Mouse (Mus musculus) MEL (cell line): ENCODE data around the gene Micall1. TPM values are rescaled to one million over a fixed set of nuclear protein-coding genes. Genes with fewer than 3 reads are reported as not detected.

ENCODE experiments used
- DNase-seq: peaks from one replicate; pipeline ENCODE4 v3.0.0; 2011; ENCODE audit warnings: low read depth, low spot score
- H3K27ac ChIP-seq: 2 replicates; pipeline ENCODE4 v1.5.1; 2012; ENCODE audit warnings: low read depth, mild to moderate bottlenecking, control low read depth, low read length, moderate library complexity; ENCODE audit not compliant: control insufficient read depth
- H3K27me3 ChIP-seq, 2 experiments: fragments of 150-350 bp in 1 of 2; sonication (generic) in 1 of 2; 2 replicates each; pipeline ENCODE4 v1.6.1; 2012; ENCODE audit warnings: low read length in 2 of 2, mild to moderate bottlenecking in 2 of 2, improper control_type of control experiment in 1 of 2, moderate library complexity in 1 of 2; ENCODE audit not compliant: insufficient read depth in 2 of 2, control insufficient read depth in 1 of 2
- H3K36me3 ChIP-seq, 2 experiments: 2 replicates each; pipeline ENCODE4 v1.6.1; 2012 to 2014; ENCODE audit warnings: low read length in 2 of 2, improper control_type of control experiment in 1 of 2, inconsistent platforms in 1 of 2, mild to moderate bottlenecking in 1 of 2; ENCODE audit not compliant: insufficient read depth in 2 of 2, control insufficient read depth in 1 of 2
- H3K4me1 ChIP-seq, 2 experiments: fragments of 150-350 bp in 1 of 2; sonication (generic) in 1 of 2; 2 replicates each; pipeline ENCODE4 v1.6.1; 2012; ENCODE audit warnings: low read length in 2 of 2, improper control_type of control experiment in 1 of 2, mild to moderate bottlenecking in 1 of 2; ENCODE audit not compliant: insufficient read depth in 2 of 2, control insufficient read depth in 1 of 2
- H3K4me3 ChIP-seq, 2 experiments: fragments of 150-350 bp in 1 of 2; sonication (generic) in 1 of 2; 2 replicates each; pipeline ENCODE4 v1.5.1; 2012; ENCODE audit warnings: low read depth in 2 of 2, low read length in 2 of 2, mild to moderate bottlenecking in 2 of 2, moderate library complexity in 2 of 2, control low read depth in 1 of 2, improper control_type of control experiment in 1 of 2; ENCODE audit not compliant: control insufficient read depth in 1 of 2, insufficient read depth in 1 of 2
- H3K79me2 ChIP-seq: 2 replicates; pipeline ENCODE4 v1.6.1; 2012; ENCODE audit warnings: mild to moderate bottlenecking, low read length, moderate library complexity; ENCODE audit not compliant: control insufficient read depth, poor library complexity, insufficient read depth
- H3K9ac ChIP-seq: 2 replicates; pipeline ENCODE4 v1.6.1; 2012; ENCODE audit warnings: low read depth, mild to moderate bottlenecking, control low read depth, low read length, moderate library complexity; ENCODE audit not compliant: control insufficient read depth, poor library complexity, severe bottlenecking
- H3K9me3 ChIP-seq: fragments of 150-350 bp; sonication (generic); replicated peaks from 2 replicates; pipeline ENCODE4 v1.6.1; 2012; ENCODE audit warnings: mild to moderate bottlenecking, low read length, improper control_type of control experiment, moderate library complexity; ENCODE audit not compliant: insufficient read depth
- CHD1 ChIP-seq: IDR thresholded peaks from 2 replicates; pipeline ENCODE4 v1.6.1; 2012; ENCODE audit warnings: low read depth, mild to moderate bottlenecking, inconsistent platforms, low read length, improper control_type of control experiment
- CHD2 ChIP-seq: IDR thresholded peaks from 2 replicates; pipeline ENCODE4 v1.6.1; 2011; ENCODE audit warnings: low read length, improper control_type of control experiment
- E2F4 ChIP-seq: IDR thresholded peaks from 2 replicates; pipeline ENCODE4 v1.6.1; 2011; ENCODE audit warnings: low read depth, low read length, improper control_type of control experiment, borderline replicate concordance
- ELF1 ChIP-seq: IDR thresholded peaks from 2 replicates; pipeline ENCODE4 v1.6.1; 2014; ENCODE audit warnings: low read depth, mild to moderate bottlenecking, inconsistent platforms, low read length, improper control_type of control experiment, moderate library complexity
- GABPA ChIP-seq: IDR thresholded peaks from 2 replicates; pipeline ENCODE4 v1.6.1; 2012; ENCODE audit warnings: low read depth, mild to moderate bottlenecking, inconsistent platforms, low read length, improper control_type of control experiment, moderate library complexity
- HCFC1 ChIP-seq: IDR thresholded peaks from 2 replicates; pipeline ENCODE4 v1.6.1; 2012; ENCODE audit warnings: low read depth, mild to moderate bottlenecking, inconsistent platforms, low read length, improper control_type of control experiment, moderate library complexity
- JUND ChIP-seq: IDR thresholded peaks from 2 replicates; pipeline ENCODE4 v1.6.1; 2011; ENCODE audit warnings: low read depth, mild to moderate bottlenecking, improper control_type of control experiment, low read length
- KAT2A ChIP-seq: conservative IDR thresholded peaks from 2 replicates; pipeline ENCODE4 v1.6.1; 2012; ENCODE audit warnings: low read depth, low read length, improper control_type of control experiment, inconsistent platforms
- MAFK ChIP-seq: IDR thresholded peaks from 2 replicates; pipeline ENCODE4 v1.6.1; 2011; ENCODE audit warnings: low read depth, mild to moderate bottlenecking, low read length, improper control_type of control experiment, borderline replicate concordance
- MEF2A ChIP-seq: IDR thresholded peaks from 2 replicates; pipeline ENCODE4 v1.6.1; 2014; ENCODE audit warnings: low read depth, mild to moderate bottlenecking, inconsistent platforms, low read length, improper control_type of control experiment; ENCODE audit not compliant: poor library complexity, insufficient replicate concordance, severe bottlenecking; ENCODE audit errors: extremely low read depth
- RCOR1 ChIP-seq: IDR thresholded peaks from 2 replicates; pipeline ENCODE4 v1.6.1; 2012; ENCODE audit warnings: low read depth, mild to moderate bottlenecking, inconsistent platforms, low read length, improper control_type of control experiment
- SIN3A ChIP-seq: IDR thresholded peaks from 2 replicates; pipeline ENCODE4 v1.6.1; 2012; ENCODE audit warnings: low read length, improper control_type of control experiment, inconsistent platforms
- TBP ChIP-seq: IDR thresholded peaks from 2 replicates; pipeline ENCODE4 v1.8.0; 2011; ENCODE audit warnings: low read depth, low read length, improper control_type of control experiment
- TCF12 ChIP-seq: IDR thresholded peaks from 2 replicates; pipeline ENCODE4 v1.6.1; 2014; ENCODE audit warnings: low read depth, mild to moderate bottlenecking, inconsistent platforms, low read length, improper control_type of control experiment, moderate library complexity
- UBTF ChIP-seq: IDR thresholded peaks from 2 replicates; pipeline ENCODE4 v1.6.1; 2012; ENCODE audit warnings: low read depth, mild to moderate bottlenecking, inconsistent platforms, low read length, improper control_type of control experiment, moderate library complexity, borderline replicate concordance; ENCODE audit not compliant: insufficient read depth
- USF2 ChIP-seq, 2 experiments: IDR thresholded peaks; 2 replicates each; pipeline ENCODE4 v1.6.1; 2011 to 2012; ENCODE audit warnings: improper control_type of control experiment in 2 of 2, low read length in 2 of 2, borderline replicate concordance in 1 of 2, inconsistent platforms in 1 of 2, low read depth in 1 of 2, mild to moderate bottlenecking in 1 of 2; ENCODE audit not compliant: insufficient read depth in 1 of 2
- ZC3H11A ChIP-seq: IDR thresholded peaks from 2 replicates; pipeline ENCODE4 v1.6.1; 2012; ENCODE audit warnings: low read depth, mild to moderate bottlenecking, inconsistent platforms, low read length, improper control_type of control experiment
- ZMIZ1 ChIP-seq: IDR thresholded peaks from 2 replicates; pipeline ENCODE4 v1.6.1; 2012; ENCODE audit warnings: low read depth, mild to moderate bottlenecking, inconsistent platforms, low read length, improper control_type of control experiment, moderate library complexity
- ZNF384 ChIP-seq: IDR thresholded peaks from 2 replicates; pipeline ENCODE4 v1.6.1; 2012; ENCODE audit warnings: low read depth, mild to moderate bottlenecking, inconsistent platforms, low read length, improper control_type of control experiment
- polyA plus RNA-seq, 2 experiments: library from polyadenylated mRNA; stranded (reverse) in 1 of 2; unstranded in 1 of 2; fragments of >175 nt in 1 of 2; fragments of >200 nt in 1 of 2; gene quantifications; 2 replicates each; pipeline versions ENCODE4 v1.2.1 to v1.2.4; 2012; ENCODE audit warnings: low replicate concordance in 2 of 2, low read depth in 1 of 2; ENCODE audit not compliant: insufficient read length in 2 of 2, insufficient read depth in 1 of 2, missing spikeins in 1 of 2
- total RNA-seq: library from RNA; depleted of rRNA; stranded (reverse); fragments of 300-350 nt; gene quantifications from 2 replicates; pipeline ENCODE4 v1.2.3, GENCODE M21; 2012

The Micall1 gene
- total and polyA plus RNA-seq, 3 experiments: 4.8 to 13.5 TPM; not detected in 1

- H3K4me3 ChIP-seq: no peak overlapping the region
- peaks cover 0 to 3% of the 10 kb centered on the region in 2 experiments; a peak in 1 of 4 replicates for H3K36me3 ChIP-seq
- TF ChIP-seq MEF2A (no peak), GABPA (no peak), ZMIZ1 (no peak), ZC3H11A (no peak), CHD2 (no peak), KAT2A (no peak), MAFK (no peak), RCOR1 (no peak), E2F4 (no peak), SIN3A (no peak), ELF1 (no peak), USF2 (IDR thresholded peaks at IDR 0.05; ENCODE audit: borderline replicate concordance in 1 of 2, insufficient read depth in 1 of 2, low read depth in 1 of 2, low read length in 2 of 2) (no peak), HCFC1 (no peak), TCF12 (no peak), TBP (no peak), JUND (no peak), UBTF (no peak), ZNF384 (no peak), CHD1 (no peak)
These were observed 15.1 kb downstream of the Micall1 start for GRCm38 (mm10) chr15:79123751-79124150.

GRCm38 (mm10) chr15:79124331-79124875, 15.7 kb downstream of the Micall1 start:
- H3K36me3 ChIP-seq: peaks cover 0 to 3% of the 10 kb centered on the region in 2 experiments; a peak in 1 of 4 replicates
- DNase-seq: no peak
- H3K27me3 ChIP-seq: no peaks in the 10 kb centered on the region

More at GRCm38 (mm10) chr15:79123751-79124150, 15.1 kb downstream of the Micall1 start:
- H3K4me1 ChIP-seq: no peaks in the 10 kb centered on the region
- no peaks in the 10 kb centered on the region for H3K79me2 ChIP-seq
- no peak for DNase-seq
- no peaks in the 10 kb centered on the region for H3K27me3 ChIP-seq
- H3K27ac ChIP-seq: no peak overlapping the region
- H3K9ac ChIP-seq: no peak overlapping the region
- H3K9me3 ChIP-seq: no peaks in the 10 kb centered on the region

More at GRCm38 (mm10) chr15:79124331-79124875, 15.7 kb downstream of the Micall1 start:
- TF ChIP-seq ELF1: no peak
- Histone ChIP-seq H3K9me3 (no peaks in the 10 kb centered on the region), H3K9ac (no peak overlapping the region), H3K79me2 (no peaks in the 10 kb centered on the region), H3K4me3 (no peak overlapping the region), H3K27ac (no peak overlapping the region), H3K4me1 (no peaks in the 10 kb centered on the region)
